Mouse (Mus musculus) gastrocnemius, adult 2 months (tissue): ENCODE results near the gene Rbm17. TPM values are rescaled to one million over a fixed set of nuclear protein-coding genes. Genes with fewer than 3 reads are reported as not detected.

Experiments used
- DNase-seq: peaks from one replicate; pipeline ENCODE4 v3.0.0; 2022
- H3K27ac ChIP-seq: fragments of 200-600 bp; 2 replicates; pipeline ENCODE4 v1.8.1; 2022; ENCODE audit warnings: mild to moderate bottlenecking
- H3K4me3 ChIP-seq: fragments of 200-600 bp; 2 replicates; pipeline ENCODE4 v1.8.1; 2022; ENCODE audit warnings: mild to moderate bottlenecking, moderate library complexity
- CTCF ChIP-seq: fragments of 200-600 bp; IDR thresholded peaks from 2 replicates; pipeline ENCODE4 v1.8.1; 2022; ENCODE audit warnings: antibody characterized with exemption, mild to moderate bottlenecking, moderate library complexity
- intact Hi-C: fragments of 180-260 bp; cut with DNase I; formaldehyde crosslinking; loops from one replicate; pipeline ENCODE4 v1.15.1; 2025
- long read RNA-seq, 2 experiments: library from polyadenylated mRNA; stranded (forward); transcript quantifications; one replicate each; pipeline ENCODE4 v2.0.0; 2021
- total RNA-seq, 2 experiments: library from RNA; stranded (reverse); gene quantifications; 2 replicates each; pipeline ENCODE4 v1.2.3; 2021

Rbm17 gene
- 10 to 100 TPM; 54.2 to 56.2 TPM for total RNA-seq
- long read RNA-seq, experiment 1, transcript Rbm17-201 (12 exons, 1,599 nt), result major isoform, 33 of 41 reads
- long read RNA-seq, experiment 1, partial matches to known transcripts, result 3 of 41 reads
- long read RNA-seq, experiment 1, other reads (novel, unspliced or antisense), result 3 of 41 reads
- long read RNA-seq, experiment 2, transcript Rbm17-201 (12 exons, 1,599 nt), result major isoform, 38 of 47 reads
- long read RNA-seq, experiment 2, partial matches to known transcripts, result 6 of 47 reads
- long read RNA-seq, experiment 2, other reads (novel, unspliced or antisense), result 2 of 47 reads

DNA sequence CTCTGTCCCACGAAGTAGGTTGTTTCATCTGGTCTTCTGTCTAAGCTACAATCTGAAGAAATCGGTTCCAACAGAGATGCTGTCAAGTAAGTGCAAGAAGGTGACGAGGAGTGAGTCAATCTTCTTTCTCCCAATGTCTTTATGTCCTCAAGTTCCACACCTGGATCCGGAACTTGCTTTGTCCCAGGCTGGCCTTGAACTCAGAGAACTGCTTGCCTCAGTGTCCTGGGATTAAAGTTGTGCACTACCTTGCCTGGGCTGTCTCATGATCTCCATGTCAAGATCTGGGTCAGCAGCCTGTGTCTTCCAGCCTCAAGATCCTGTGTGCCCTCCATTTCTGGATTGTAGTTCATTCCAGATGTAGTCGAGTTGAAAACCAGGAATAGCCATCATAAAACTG is at the start of gene Rbm17:
Gene Rbm17 (minus strand): TSS at position 101 of the 400 bp plus-strand sequence.
- Histone ChIP-seq H3K27ac (peak within 1 kb of the TSS; percentile 91), H3K4me3 (peak within 1 kb of the TSS; percentile 99)
- DNase-seq, result no peak
- intact Hi-C loops, result loop anchor here (10.0 kb wide), 2 partner anchors 101 to 171 kb away; partner anchors contain the start of genes Ankrd16, Fbh1 and Il15ra
- no peak for TF ChIP-seq CTCF

- TF ChIP-seq CTCF, result no peak
- intact Hi-C loops, result no loop called here
- no peak for DNase-seq
- Histone ChIP-seq H3K4me3 (no peak overlapping the region), H3K27ac (no peak overlapping the region)
Observed at GRCm38 (mm10) chr2:11653330-11653729, 49.4 kb upstream of the Rbm17 start.

- Histone ChIP-seq H3K27ac (no peak overlapping the region), H3K4me3 (no peak overlapping the region)
- no peak for DNase-seq
- intact Hi-C loops, result no loop called here
- TF ChIP-seq CTCF, result no peak
Observed at GRCm38 (mm10) chr2:11652780-11653179, 48.8 kb upstream of the Rbm17 start.

DNA sequence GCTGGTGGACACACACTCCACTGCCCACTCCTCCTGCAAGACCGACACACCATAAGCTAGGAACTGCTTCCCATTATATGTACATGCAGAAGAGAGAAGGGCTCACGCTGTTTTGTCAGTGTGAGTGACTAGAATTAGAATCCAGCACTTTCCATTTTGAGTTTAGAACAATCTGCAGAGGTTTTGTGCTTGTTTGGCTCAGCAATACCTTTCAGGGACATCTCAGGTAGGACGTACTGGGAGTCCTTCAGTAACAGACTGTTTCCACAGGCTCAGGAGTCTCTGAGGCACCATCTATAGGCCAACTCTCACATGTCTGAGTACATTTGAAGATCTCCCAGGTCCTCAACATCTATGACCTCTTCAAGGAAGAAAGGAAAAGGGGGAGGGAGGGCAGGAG is 48.2 kb upstream of the Rbm17 start:
- Histone ChIP-seq H3K4me3 (no peak overlapping the region), H3K27ac (no peak overlapping the region)
- no peak for DNase-seq
- intact Hi-C loops, result no loop called here
- TF ChIP-seq CTCF, result no peak

DNA sequence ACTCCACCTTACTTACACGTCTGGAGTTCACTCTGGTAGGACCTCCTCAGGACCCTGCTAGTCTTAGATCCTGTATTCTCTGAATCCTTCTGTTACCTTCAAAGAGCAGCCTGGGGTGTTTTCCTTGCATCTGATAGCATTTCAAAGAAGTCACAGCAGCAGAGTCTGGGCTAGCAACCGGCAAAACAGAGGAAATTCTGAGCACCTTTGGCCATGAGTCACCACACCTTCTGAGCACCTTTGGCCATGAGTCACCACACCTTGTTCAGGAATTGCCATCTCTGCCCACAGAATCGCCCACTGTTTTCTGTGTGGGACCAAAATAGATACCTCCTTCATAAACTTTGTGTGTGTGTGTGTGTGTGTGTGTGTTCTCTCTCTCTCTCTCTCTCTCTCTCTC is 47.5 kb upstream of the Rbm17 start:
- no peak for DNase-seq
- H3K27ac ChIP-seq, result no peak overlapping the region
- intact Hi-C loops, result no loop called here
- no peak for TF ChIP-seq CTCF
- no peak overlapping the region for H3K4me3 ChIP-seq

- TF ChIP-seq CTCF, result no peak
- no peak overlapping the region for H3K4me3 ChIP-seq
- intact Hi-C loops, result no loop called here
Observed at GRCm38 (mm10) chr2:11645297-11645696, 41.3 kb upstream of the Rbm17 start.

GRCm38 (mm10) chr2:11644057-11644456 is 40.1 kb upstream of the Rbm17 start:
- Histone ChIP-seq H3K4me3 (no peak overlapping the region), H3K27ac (no peak overlapping the region)
- no peak for TF ChIP-seq CTCF
- intact Hi-C loops, result no loop called here
- no peak for DNase-seq

More at GRCm38 (mm10) chr2:11645297-11645696, 41.3 kb upstream of the Rbm17 start:
- DNase-seq, result no peak
- no peak overlapping the region; the same call in 1 of the 2 replicates for H3K27ac ChIP-seq

DNA sequence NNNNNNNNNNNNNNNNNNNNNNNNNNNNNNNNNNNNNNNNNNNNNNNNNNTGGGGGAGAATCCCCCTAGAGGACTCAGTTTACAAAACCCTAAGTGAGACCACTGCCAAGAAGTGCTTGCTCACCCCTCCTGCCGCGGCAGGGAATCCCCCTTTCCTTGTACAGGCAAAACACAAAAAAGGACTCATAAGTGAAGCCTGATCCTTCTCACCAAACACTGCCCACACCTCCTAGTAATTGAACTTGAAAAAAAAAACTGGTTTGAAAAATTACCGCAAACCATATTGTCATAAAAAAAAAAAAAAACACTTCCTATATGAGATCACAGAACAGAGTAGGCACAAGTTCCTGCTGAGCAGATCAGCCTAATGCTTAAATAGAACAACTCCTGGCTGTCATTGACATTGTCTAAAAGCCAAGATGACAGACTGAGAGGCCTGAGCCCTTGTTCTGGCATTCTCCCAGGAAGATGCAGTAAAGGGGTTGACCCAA is 38.5 kb upstream of the Rbm17 start, which contains the start of gene Il2ra:
Gene Il2ra (plus strand): TSS at position 357 of the 491 bp plus-strand sequence.
- no peak for TF ChIP-seq CTCF
- no peak for DNase-seq
- intact Hi-C loops, result no loop called here
- no peak within 1 kb of the TSS for H3K4me3 ChIP-seq
- 0 out of 2 replicates have a peak within 1 kb of the TSS, but pooled peaks have one; percentile 28 for H3K27ac ChIP-seq

DNA sequence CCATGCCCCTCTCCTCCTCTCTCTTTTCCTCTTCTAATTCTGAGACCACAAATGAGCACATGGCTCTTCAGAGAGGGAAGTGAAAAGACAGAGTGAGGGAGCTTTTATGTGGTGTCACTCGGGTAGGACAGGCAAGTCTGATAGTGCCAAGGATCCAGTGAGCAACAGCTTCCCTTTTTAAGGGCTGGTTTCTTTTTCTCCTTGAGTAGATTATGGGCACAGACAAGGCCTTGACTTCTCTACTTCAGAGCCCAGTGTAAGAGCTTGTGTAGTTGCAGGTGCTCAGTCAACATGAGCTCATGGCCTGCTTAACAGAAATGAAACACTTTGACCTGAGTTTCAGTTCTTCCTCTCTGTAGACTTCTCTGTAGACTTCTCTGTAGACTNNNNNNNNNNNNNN is 33.2 kb upstream of the Rbm17 start:
- H3K4me3 ChIP-seq, result no peak overlapping the region
- intact Hi-C loops, result no loop called here
- no peak overlapping the region for H3K27ac ChIP-seq
- no peak for DNase-seq
- TF ChIP-seq CTCF, result no peak

DNA sequence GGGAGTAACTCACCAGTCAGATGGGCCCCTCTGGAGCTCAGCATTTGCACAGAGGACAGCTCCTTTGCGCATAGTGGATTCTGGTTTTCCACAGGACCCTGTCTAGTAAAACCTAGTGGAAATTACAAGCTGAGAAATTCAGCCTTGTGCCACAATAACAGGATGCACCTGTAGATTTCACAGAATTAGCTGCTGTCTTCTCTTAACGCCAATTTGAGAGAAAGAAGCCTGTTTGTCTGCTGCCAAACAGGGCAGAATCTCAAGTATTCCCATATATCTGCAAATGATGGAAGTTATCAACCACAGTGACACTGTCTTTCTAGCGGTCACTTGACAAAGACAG is 32.2 kb upstream of the Rbm17 start:
- TF ChIP-seq CTCF, result no peak
- H3K27ac ChIP-seq, result no peak overlapping the region
- H3K4me3 ChIP-seq, result no peak overlapping the region
- DNase-seq, result no peak
- intact Hi-C loops, result no loop called here

DNA sequence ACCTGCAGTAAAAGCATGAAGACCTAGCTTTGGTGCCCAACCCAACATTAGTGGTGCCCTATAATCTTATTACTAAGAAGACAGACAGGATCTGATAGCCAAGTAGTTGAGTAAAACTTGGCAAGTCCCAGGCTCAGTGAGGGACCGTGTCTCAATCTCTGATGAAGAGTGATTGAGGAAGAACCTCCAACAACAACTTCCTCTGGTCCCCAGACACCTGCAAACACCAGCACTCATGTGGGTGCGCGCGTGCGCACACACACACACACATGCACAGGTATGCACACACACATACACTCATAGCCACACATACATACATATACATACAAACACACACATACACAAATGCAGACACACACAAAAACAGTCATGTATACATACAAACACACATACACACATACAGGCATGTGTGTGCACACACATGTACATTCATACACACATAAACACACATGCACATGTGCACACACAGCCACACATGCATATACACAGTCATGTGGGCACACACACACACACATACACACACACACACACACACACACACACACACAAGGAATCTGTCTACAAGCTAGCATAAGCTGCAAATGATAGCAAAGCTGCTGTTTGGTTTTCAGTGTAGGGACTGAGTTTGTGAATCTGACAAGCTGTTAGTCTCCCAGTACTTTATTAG is 31.7 kb upstream of the Rbm17 start:
- H3K27ac ChIP-seq, result no peak overlapping the region
- no peak for TF ChIP-seq CTCF
- H3K4me3 ChIP-seq, result no peak overlapping the region
- no peak for DNase-seq
- intact Hi-C loops, result no loop called here

- no peak overlapping the region for H3K27ac ChIP-seq
- no peak for TF ChIP-seq CTCF
- intact Hi-C loops, result no loop called here
- DNase-seq, result no peak
- no peak overlapping the region for H3K4me3 ChIP-seq
Observed at GRCm38 (mm10) chr2:11635035-11635434, 31.1 kb upstream of the Rbm17 start.

DNA sequence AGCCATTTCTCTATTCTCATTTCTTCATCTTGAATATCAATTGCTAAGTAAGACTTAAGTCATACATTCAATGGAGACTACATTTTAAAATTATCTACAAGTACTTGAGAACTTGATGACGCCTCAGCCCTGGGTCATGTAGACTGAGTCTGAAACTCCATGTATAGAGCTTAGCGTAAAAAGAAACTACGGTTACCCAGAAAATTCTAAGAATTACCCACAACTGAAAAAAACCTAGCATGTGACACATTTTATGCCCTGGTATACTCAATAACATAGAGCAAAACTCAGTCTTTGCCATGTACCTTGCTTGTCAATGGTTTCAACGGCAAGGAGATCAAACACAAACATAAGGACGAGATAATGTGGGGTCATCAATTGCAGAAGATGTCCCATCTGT is 21.9 kb upstream of the Rbm17 start, which contains the start of gene Gm17490:
Gene Gm17490 (minus strand): TSS at position 375 of the 400 bp plus-strand sequence.
- intact Hi-C loops, result no loop called here
- no peak for TF ChIP-seq CTCF
- H3K27ac ChIP-seq, result no peak within 1 kb of the TSS
- DNase-seq, result no peak
- H3K4me3 ChIP-seq, result no peak within 1 kb of the TSS
